Mouse (Mus musculus) thymus, postnatal 25 days (tissue): ENCODE measurements at regions not wholly inside any gene's neighbourhood (a gene's known extent, or its start where the extent isn't known, plus 50 kb on each side); places are given as distances from the start of the nearest gene placed in this dataset.

Source experiments
- DNase-seq: peaks from one replicate; pipeline ENCODE4 v3.0.0; 2022

DNA sequence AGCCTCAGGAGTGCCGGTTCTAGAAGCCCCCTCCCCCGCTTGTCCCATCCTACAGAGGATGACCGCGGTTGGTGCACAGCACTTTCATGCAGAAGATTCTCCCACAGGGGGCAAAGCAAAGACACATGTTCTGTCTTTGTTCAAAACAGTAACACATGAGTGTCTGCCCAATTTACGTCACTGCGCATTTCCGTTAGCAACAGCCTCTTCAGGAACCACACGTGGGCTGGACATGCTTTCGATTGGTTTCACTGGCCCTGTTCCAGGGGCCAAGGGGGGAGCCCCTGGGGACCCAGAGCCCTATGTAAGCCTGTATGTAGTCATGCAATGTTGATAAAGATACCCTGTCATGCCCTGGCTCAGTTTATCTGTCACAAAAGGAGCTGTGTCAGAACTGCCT is 116.2 kb upstream of the Twist2 start:
- no peak for DNase-seq

DNA sequence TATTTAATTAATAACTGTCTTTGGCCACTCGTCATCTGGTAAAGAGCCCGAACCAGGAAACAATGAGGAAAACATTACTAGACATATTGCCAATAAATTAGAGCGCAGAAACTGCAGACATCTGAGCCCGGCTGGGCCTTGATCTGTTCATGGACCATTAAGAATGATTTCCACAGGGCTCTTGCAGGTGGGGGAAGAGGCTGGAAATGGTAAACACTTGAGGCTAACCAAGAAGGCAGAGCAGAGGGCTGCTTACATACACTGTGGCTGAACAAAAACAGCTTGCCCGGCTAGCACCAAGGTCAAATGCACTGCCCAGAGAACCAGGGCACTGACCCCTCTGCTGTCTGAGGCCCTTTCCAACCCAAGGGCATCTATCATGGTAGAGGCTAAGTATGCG is 115.5 kb upstream of the Twist2 start:
- no peak for DNase-seq

DNA sequence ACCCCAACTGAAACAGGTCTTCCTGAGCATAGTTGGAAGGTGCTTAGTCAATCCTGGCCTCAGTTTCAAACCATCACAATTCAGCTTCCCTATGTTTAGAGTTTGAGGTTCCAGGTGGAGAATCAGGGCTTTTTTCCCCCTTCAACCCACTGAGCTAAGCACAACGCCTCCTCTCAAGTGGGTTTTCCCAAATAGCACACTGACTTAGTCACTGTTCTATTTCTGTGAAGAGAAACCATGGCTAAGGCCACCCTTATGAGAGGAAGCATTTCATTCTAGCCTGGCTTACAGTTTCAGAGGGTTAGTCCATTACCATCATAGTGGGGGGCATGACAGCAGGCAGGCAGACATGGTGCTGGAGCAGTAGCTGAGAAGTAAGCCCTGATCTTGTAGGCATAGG is 109.7 kb upstream of the Twist2 start:
- DNase-seq = no peak

DNA sequence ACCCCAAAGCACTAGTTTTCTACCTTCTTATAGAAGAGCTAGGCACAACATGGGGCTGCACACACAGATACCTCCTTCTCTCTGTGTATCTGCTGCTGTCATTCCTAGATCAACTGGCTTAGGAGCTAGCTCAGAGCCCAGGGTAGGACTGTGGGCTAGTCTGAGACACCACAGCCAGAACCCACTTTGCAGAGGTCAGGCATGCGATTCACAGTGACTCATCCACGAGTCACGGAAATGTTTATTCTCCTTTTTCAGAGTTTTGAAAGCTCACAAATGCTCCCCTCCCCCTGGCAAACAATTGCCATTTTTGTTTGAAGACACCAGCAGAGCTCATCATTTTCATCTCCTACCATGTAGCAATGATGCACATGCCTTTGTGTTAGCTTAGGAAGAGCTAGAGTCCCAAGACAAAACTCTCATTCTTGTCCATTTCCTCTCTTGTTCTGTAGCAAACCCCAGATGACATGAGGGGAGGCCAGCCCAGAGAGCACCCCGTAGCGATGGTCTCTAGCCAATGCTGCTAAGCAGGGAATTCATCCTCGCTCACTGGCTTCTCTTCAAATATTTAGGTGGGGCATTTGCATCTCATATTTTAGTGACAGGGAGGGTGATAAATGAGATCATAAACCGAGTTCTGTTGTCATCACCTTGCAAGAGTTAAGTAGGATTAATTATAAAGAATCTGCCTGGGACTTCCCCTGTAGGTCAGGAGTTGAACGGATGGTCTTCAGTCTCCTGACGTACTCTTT is 108.4 kb upstream of the Twist2 start:
- no peak for DNase-seq

DNA sequence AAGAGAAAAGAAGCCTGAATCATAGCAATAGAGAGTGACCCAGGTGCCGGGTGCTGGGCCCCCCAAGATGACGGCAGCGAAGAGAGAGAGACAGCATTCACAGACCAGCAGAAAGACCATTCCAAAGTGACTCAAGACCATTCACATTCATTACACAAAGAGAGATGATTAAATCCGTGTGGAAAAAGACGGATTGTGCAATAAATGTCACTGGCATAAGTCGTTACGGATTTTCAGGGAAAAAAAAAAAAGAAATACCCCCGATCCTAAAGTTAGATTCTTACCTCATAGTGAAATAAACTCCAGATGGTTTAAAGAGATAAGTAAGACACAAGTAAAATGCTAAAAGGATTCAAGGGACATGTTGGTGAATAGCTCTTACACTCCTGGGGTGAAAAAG is 104.2 kb upstream of the Twist2 start:
- DNase-seq = no peak

DNA sequence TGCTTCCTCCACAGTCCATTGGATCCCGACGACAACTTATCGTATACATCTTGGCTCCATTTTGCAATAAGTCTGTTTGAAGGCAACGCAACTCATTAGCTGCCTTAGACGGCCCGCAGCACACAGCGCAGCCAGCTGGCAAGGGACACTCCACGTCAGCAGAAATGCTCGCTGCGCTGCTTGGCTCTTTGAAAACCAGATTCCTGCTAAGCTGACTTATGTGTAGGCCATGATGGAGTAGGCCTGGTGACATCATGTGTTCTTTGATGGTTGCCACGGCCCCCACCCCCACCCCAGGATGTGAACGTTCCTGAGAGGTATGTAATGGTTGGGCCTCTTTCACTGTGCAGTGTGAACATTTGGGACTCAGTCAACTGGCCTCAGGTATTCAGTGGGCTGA is 99.8 kb upstream of the Twist2 start:
- no peak for DNase-seq

DNA sequence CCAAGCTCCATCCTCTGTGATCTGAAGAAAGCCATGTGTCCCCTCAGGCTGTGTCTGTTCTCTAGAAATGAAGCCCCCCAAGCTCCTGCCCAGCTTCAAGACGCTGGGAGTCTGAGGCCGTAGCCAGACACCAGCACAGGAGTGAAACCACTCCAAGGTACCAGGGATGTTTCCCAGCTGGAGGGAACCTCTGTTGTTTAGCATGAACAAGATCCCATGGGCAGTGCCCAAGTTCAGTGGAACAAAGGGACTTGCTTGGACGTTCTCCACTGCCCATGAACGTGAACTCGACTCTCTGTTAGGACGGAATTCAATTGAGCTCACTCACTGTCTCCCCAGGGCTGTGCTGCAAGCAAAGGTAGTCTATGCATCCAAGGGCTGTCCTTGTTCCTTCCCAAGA is 99.2 kb upstream of the Twist2 start:
- DNase-seq = no peak

DNA sequence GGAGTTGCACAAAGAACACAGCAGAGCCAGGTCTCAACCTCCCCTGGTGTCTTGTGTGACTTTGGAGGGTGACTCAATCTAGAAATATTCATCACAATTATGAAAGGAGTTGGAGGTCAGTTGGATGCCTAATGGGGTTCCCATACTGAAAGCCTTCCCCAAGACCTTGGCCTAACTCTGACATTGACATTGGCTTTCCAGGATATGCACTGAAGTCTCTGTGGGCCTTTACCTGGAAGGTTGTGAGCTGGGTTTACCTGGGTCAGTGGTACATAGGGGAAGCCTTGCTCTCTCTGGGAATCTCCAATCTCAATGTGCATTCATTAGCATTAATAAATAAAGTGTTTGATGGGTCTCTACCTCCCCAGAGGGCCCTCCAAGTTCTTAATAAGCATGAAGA is 98.5 kb upstream of the Twist2 start:
- DNase-seq = no peak

DNA sequence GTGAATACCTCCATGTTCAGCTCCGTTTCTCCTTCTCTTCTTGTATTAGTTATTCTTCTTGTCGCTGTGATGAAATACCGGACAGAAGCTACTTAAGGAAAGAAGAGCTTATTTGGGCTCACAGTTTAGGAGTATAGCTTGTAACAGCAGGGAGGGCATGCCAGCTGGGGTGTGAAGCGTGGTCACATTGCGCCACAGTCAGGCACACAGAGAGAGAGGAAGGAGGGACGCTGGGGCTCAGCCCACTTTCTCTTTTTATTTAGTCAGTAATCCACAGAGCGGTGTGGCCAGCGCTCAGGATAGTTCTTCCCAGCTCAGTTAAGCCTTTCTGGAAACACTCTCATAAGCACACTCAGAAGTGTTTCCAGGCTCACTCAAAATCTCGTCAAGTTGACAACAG is 95.8 kb upstream of the Twist2 start:
- DNase-seq = peak; percentile 16

DNA sequence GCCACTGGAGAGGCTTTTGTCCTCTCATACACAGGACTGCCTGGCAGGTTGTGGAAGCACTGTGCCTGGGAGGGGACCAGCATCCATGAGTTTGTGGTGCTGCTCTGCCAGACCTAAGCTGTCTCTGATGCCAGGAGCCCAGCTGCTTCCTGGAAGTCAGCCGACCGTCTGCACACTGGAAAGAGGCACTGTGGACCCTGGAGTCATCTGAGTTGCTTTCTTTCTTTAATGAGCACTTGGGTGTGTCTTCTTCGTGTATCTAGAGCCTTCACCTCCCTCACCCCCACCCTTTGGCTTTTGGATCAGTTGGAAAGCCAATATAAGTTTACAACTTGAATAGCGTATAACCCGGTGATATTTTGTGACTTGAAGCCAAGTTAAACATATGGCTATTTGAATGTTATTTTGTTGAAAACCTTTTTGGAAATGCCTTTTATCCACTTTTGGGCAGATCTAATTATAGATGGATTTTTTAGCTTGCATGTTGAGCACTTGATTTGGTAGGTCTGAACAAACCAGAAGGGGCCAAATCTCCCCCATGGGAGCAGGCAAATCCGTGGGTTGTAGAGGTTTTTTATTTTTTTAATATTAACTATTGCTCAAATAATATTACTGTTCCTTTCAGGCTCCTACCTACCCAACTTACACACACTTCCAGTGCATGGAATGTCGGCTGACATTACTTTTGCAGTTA is 92.6 kb upstream of the Twist2 start:
- no peak for DNase-seq

DNA sequence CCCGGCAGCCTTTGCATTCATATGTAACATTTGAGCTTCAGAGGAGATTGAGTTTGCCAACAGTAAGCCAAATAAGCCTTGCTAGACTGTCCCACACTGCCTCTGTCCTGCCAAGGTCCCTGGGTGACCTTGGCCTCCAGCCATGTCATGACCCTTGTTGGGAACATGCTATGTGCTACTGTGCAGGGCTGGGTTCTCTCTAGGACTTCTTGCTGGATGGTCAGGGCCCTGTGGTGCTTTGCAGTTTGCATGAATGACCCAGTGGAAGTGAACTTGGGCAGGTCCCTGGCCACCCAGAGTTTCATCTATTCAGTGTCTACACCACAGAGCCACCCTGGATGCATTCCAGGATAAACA is 92.0 kb upstream of the Twist2 start:
- DNase-seq = no peak

DNA sequence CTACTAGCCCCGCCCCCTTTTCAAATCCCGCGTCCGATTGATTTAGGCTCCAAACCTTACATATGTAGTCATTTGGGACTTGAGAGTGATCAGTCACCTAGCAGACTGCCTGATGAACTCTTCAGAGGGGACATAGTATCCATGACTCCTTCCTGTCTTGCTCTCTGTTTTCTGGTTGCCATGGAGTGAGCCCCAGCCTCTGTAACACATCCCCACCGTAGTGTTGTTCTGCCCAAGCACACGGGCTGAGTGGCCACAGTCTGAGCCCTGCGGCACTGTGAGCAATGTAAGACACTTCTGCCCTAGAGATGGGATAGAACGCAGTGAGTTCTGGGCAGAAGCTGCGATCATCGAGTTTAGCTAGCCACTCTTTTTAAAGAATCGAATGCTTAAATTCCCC is 88.1 kb upstream of the Twist2 start:
- no peak for DNase-seq

DNA sequence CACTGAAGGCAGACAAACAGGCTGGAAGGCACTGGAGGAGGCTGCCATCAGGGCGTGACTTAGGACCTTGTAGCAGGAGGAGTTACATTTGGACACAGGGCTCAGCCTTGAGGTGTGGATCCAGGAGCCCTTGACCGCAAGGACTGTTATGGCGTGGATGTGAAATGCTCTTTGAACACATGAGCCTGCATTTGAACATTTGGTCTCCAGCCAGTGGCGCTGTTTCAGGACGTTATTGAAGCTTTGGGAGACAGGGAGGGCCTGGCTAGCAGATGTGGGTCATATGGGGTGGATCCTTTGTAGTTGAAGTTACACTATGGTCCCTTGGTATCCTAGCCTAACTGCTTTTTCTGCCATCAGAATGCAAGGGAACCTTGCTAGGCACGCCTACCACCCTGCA is 87.0 kb upstream of the Twist2 start:
- no peak for DNase-seq

DNA sequence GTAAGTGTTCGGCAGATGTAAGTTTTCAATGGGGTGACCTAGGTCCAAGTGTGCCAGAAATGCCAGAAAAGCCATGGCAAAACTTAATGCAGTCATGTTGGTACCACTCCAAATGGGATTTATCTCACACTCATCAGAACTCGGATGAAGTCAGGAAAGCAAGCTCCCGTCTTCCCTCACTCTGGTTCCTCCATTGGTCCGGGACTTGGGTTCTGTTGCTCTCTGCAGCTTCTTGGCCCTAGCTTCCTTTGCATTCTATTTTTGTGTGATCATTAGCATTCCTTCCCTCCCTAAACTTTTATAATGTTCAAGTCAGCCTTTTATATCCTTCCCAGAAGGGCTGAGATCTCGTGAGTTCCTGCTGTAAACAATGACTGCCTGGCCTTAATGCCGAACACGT is 85.9 kb upstream of the Twist2 start:
- no peak for DNase-seq

DNA sequence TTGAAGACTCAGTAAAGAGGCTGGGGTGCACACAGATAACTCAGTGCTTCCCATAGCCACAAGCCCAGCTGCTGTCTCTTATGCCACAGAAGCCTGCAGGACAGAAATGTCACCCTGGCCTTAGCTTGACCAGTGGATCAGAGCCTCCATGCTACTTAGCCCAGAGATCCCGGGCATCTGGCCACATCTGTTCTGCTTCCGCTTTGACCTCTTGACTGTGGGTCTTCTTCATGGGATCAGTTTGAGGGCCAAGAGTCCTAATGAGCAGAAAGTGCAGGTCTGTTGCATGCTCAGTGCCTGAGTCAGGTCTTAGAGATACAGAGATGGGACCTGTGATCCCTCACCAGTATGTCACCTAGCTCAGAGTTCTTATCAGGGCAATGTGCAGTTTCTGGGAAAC is 85.5 kb upstream of the Twist2 start:
- DNase-seq = no peak

DNA sequence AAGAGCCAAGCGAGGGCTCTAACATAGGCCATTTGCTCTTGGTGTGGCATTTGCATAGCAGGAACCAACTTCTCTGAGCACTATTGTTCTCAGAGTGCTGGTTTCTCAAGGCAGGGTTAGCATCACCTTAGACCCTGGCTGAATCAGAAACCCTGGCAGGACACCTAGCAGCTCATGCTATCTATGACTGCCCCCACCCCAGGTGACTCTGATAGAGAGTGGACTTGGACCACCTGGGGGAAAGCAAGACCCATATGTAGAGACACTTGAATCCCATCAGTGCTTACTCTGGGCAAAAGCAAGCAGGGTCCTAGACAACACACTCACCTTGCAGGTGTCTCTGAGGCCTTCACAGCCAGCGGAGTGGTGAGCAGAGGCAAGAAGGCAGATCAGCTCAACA is 84.4 kb upstream of the Twist2 start:
- DNase-seq = no peak

DNA sequence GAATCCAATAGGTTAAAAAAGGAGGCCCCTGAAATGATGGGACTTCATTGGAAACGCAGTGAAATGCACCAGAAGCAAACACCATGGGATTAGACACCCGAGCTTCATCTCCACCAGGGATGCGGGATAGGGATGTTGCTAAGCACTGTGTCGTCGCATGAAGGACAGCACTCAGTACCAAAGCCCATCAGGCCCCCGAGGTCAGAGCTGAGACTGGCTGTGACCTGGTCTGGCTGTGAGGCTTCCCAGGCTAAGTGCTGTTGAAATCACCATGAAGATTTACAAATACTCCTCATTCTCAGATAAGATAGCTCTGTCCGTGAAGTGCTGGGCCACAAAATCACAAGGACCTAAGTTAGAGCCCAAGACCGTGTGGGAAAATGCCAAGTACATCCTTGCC is 83.3 kb upstream of the Twist2 start:
- no peak for DNase-seq

DNA sequence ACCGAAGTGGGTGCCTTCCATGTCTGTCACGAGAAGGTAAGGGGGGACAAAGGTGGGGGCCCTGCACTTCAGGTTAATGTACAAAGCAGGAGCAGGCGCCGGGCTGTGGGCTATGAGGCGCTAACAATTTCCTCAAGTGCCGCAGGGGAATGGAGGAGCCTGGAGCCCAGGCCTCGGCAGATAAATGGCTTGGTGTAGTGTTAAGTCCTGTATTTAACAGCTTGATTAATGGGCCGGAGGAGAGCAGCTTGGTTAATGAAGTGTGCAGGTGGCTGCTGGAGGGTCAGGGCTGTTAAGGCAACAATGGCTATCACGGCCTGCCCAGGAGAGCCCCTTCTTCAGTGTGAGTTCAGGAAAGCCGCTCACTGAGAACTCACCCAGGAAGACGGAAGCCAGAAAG is 72.0 kb upstream of the Twist2 start:
- no peak for DNase-seq

DNA sequence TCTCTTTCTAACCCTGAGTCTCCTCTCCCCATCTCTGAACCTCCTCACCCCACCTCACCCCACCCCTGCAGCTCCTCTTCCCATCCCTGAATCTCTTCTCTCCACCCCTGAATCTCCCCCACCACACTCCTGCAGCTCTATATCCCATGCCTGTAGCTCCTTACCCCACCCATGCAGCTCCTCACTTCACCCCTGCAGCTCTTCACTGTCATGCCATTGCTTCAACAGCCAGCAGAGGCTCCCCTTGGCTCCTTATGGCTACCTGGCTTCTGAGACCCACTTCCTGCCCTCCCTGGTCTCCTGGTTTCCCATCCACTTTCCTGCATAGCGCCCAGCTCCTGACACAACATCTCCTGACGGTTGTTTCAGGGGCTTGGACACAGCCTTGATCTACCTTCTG is 71.0 kb upstream of the Twist2 start:
- DNase-seq = no peak

DNA sequence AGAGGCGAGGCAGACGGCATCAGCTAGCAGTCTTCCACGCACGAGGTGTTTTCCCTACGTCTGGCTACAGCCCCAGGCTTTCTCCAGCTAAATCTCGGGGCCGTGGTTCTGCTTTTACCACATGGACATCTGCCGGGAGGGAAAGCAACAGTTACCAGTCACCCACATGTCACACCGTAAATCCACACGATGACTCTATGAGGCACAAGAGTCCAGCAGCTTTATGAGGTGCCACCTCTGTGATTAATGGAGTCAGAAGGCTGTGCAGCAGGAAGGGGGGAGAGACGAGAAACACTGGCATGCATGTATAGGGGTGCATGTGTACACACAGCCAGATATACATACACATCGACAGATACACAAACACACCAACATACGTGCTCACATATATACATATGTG is 69.6 kb upstream of the Twist2 start:
- DNase-seq = no peak

DNA sequence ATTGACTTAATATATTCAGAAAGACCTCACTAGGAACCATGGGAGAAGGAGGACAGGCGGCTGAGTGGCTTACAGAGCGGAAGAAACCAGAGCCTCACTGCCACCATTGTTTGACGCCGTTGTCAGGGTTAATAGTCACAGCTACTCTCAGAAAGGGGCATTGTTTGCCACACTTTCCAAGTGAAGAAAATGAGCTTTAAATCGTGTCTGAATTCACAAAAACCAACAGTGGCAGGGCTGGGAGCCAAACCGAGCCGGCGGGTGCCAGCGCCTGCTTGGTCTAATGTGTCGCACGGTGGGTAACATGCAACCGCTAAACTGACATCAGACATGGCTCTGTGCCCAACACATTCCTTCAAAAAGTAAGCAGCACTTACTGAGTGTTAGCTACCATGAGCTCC is 68.8 kb upstream of the Twist2 start:
- no peak for DNase-seq

DNA sequence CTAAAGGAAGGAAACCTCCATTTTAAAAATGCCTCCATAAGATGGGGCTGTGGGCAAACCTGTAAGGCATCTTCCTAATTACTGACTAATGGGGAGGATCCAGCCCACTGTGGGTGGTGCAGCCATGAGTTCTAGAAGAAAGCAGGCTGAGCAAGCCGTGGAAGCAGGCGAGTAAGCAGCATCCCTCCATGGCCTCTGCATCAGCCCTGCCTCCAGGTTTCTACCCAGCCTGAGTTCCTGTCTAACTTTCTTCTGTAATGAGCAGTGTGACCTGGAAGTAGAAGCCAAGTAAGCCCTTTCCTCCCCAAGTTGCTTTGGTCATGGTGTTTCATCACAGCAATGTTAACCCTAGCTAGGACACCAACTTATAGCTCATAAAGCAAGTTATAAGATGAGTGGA is 66.5 kb upstream of the Twist2 start:
- DNase-seq = no peak

DNA sequence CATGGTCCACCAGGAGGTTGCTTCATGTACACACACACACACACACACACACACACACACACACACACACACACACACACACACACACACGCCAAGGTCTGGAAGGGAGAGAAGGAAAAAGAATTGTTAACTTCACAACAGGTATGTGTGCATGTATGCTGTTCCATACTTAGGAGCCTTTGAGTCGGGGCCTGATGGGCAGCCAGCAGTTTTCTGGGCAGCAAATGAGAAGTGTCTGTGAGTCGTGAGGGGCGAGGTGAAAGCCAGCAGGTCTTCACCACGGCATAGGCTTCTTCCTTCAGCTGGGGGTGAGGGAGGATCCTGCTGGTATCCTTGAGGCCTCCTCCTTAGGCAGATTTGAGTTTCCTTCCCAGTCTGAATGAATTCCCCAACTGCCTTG is 65.8 kb upstream of the Twist2 start:
- DNase-seq = no peak

DNA sequence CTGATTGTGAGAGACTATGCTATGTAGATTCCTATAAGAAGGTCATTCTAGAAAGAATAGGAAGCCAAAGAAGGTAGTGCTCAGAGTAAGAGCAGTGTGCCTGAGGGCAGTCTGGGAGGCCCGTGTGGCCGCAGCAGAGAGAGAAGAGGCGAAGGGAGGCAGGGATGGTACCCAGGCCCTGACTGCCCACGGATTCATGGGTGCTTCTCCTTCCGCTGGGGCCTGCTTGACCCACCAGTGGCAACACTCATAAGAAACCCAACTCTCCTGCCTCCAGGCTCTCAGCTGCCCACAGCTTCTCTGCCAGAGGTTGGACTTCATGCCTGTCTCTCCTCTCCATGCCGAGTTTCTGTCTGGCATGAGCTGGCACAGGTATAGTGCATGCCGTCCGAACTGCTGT is 60.6 kb upstream of the Twist2 start:
- no peak for DNase-seq

DNA sequence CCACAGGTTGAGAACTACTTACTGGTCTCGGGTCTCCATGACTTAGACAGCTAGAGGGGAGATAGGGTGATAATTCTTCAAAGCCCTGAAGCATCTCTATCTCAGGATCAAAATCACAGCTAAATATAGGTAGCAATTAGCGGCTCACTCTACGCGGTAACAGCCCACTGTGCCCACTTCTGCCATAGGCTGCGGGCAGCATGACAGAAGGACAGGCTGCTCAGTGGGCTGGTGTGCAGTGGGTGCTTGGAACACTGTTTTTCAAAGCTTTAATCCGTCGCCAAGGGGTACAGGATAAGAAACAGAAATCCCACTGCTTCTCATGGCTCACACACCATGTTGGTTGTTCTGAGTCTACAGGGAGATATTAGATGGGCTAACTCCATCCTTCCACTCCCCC is 59.2 kb upstream of the Twist2 start:
- no peak for DNase-seq
